Mouse (Mus musculus) gastrocnemius, postnatal 4 days (tissue): Measurements from ENCODE around the gene Cdr2l. TPM values are rescaled to one million over a fixed set of nuclear protein-coding genes. Genes with fewer than 3 reads are reported as not detected.

ENCODE experiments used
- DNase-seq, 2 experiments: peaks; one replicate each; pipeline ENCODE4 v3.0.0; 2021 to 2022; ENCODE audit warnings: low spot score in 2 of 2, mixed read lengths in 2 of 2
- long read RNA-seq, 2 experiments: library from polyadenylated mRNA; stranded (forward); transcript quantifications; one replicate each; pipeline ENCODE4 v2.0.0; 2021
- total RNA-seq, 2 experiments: library from RNA; stranded (reverse); gene quantifications; 2 replicates each; pipeline ENCODE4 v1.2.3; 2021

The Cdr2l gene
- total RNA-seq: 10 to 100 TPM; 19.4 to 22.2 TPM
- long read RNA-seq, experiment 1, transcript Cdr2l-201 (5 exons, 3,700 nt): major isoform, 18 of 30 reads
- long read RNA-seq, experiment 1, partial matches to known transcripts: 7 of 30 reads
- long read RNA-seq, experiment 1, other reads (novel, unspliced or antisense): 5 of 30 reads
- long read RNA-seq, experiment 2, transcript Cdr2l-201 (5 exons, 3,700 nt): major isoform, 38 of 47 reads
- long read RNA-seq, experiment 2, partial matches to known transcripts: 4 of 47 reads
- long read RNA-seq, experiment 2, other reads (novel, unspliced or antisense): 5 of 47 reads

DNA sequence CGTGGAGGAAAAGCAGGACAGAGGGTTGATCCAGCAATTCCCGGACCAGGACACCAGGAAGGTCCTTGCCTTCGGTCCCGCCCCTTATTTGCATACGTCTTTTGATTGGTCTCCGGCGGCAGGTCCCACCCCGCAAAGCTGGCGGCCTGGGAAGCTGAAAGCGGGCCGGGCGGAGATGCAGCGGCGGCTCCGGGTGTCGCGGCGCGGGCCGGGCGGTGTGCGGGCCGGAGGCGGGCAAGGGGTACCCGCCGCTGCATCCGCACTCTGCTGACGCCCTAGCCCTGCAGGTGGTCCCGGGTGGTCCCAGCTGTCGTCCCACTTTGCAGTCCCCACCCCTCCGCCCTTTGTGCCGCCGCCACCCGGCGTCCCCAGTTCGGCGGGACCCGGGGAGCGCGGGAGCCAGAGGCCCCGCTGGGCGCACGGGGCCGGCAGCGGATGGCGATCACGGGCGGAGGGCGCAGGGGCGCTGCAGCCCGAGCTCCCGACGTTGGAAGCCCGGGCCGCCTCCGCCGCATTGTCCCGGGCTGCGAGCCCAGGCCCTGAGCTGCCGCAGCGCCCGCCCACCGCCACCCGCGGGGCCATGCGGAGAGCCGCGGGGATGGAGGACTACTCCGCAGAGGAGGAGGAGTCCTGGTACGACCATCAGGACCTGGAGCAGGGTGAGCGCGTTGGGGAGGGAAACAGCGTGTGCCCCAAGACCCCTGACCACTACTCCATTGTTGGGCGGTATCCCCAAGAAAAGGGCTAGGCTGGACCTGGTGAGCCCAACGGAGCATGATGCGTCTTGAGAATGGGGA lies at the start of gene Cdr2l:
Gene Cdr2l (plus strand): TSS at position 174 of the 797 bp plus-strand sequence.
- DNase-seq: peak; percentile 83 to 91

- DNase-seq: no peak
Observed at GRCm38 (mm10) chr11:115334531-115334930, 47.2 kb upstream of the Cdr2l start, which contains the start of gene Otop3. Otop3 (plus strand) TSS chr11:115334731.

DNA sequence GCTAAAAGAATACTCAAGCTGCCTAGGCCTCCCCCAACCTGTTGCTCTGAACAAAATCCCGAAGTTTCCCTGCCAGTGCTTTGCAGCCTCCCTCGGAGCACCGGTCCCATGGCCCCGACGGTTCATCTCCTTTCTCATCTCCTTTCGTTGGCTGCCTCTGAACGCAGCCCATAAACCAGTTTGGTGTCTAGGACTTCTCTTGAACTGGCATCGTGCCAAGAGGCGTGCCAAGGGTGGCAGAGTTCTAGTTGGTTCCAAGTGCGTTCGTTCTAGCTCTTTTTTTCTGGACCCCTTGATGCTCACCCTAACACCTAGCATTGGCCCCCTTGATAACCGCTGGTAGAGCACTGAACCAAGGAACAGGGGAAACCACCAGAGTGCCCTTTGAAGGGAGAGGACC lies 46.5 kb upstream of the Cdr2l start:
- DNase-seq: no peak

DNA sequence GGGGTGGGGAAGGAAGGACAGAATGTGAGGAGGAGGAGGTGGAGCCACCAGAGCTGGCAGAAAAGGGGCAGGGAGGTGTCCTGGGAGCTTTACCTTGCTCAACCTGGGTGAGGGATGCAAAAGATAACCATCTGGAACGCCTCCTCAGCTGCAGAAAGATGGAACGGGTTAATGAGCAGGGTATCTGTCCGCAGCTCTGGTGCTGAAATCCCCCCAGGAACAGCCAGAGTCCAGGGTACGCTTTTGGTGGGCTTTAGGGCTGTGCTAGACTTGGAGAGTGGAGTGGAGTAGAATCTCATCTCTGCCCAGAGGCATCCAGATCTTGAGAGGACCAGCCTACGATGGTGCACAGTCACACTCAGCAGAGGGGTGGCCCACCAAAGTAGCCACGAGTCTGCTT lies 45.6 kb upstream of the Cdr2l start:
- DNase-seq: no peak

DNA sequence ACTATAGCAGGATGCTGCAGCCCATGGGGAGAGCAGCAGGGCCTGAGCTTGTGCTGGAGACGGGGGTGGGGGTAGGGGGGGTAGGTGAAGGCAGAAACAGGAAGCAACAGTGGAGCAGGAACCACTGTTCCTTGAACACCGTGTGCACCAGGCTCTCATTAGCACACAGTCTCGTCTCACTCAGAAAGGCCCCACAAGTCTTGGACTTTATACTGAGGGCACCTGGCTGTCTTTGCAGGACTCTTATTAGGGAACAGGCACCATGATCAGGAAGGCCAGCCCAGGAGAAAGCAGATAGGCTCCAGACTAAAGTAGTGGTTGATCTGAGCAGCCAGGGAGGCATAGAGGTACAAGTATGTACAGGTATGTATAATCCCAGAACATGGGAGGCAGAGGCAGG lies 44.4 kb upstream of the Cdr2l start:
- DNase-seq: no peak

GRCm38 (mm10) chr11:115337826-115338225 lies 43.9 kb upstream of the Cdr2l start:
- no peak for DNase-seq

DNA sequence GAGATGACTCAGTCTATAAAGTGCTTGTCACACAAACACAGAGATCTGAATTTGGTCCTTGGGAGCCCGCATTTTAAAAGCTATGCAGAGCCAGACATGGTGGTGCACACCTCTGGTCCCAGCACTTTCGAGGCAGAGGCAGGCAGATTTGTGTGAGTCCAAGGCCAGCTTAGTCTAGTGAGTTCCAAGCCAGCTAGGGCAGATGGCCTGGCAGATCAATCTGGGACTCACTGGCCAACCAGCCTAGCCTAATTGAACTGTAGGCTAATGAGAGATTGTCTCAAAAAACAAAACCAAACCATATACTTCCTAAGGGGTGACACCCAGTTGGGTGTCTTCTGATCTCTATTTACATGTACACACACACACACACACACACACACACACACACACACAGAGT lies 40.5 kb upstream of the Cdr2l start:
- DNase-seq: no peak

DNA sequence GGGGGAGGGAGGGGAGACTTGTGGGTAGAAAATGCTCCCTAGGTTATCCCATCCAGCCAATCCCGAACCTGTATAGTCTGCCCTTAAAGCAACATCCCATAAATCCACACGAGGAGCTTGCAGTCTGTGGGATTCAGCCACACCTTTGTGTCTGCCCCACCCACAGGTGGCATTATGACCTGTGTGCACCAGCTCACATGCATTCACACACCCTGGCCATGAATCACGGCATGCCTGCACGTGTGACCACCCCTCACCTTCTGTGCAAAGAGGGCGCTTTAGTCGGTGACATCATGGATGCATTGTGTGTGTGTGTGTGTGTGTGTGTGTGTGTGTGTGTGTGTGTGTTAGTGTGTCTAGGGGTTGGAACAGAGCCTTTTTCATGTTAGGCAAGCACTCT lies 39.9 kb upstream of the Cdr2l start:
- no peak for DNase-seq

GRCm38 (mm10) chr11:115344967-115345366 lies 36.7 kb upstream of the Cdr2l start:
- DNase-seq: no peak

DNA sequence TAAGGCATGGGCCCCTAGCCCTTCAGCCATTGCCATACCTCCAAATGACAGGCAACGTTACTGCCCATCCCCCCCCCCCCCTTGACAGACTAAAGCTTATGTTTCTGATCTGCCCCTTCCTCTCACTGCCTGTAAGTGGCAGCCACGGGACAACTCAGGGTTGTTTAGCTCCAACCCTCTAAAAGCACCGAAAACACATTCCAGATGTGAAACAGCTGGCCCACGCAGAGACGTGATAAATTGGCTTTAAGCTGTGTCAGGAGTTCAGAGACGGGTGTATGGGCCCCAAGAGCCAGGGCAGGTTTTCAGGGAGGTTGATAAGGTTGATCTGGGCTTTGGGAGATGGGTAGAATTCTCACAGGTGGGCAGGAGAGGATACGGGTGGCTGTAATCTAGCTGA lies 36.2 kb upstream of the Cdr2l start:
- no peak for DNase-seq

DNA sequence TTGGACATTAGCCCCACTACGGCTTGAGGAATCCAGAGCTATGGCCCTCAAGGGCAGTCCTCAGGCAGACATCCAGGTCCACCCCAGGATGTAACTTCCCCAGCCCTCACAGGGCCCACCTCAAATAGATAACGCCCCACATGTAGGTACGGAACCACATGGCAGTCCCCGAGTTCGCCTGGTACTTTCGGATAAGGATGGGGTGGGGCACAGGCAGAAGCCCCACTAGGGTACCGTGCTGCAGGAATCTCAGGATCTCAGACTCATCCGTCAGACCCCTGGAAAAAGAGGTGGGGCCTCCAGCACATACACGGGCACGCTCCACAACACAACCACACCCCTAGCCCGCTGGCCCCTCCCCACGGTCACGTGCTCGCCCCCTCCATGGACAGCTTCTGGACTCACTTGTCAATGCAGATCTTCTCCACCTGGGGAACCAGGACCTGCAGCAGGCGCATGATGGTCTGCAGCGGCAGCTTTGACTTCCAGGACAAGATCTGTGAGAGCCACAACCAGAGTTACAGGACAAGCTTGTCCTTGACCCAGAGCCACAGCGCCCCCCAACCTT lies 33.0 kb upstream of the Cdr2l start:
- no peak for DNase-seq

DNA sequence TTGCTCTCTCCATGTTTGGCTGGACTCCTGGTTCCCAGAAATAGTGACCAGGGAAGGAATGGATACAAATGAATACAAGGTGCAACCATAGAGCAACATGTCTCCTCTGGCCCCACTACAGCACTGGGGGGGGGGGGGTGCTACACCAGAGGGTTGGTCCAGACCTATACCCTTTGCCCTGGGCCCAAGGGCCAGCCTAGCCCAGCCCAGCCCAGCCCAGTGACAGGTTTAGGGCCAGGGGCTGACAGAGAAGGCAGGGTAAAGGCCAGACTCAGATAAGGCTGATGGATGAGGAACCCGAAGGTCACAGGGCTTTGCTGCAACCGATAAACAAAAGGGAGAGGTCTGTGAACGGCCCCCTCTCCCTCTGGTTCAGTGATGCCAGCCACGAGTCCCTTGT lies 31.7 kb upstream of the Cdr2l start:
- DNase-seq: no peak

GRCm38 (mm10) chr11:115353375-115353774 lies 28.3 kb upstream of the Cdr2l start:
- DNase-seq: no peak

DNA sequence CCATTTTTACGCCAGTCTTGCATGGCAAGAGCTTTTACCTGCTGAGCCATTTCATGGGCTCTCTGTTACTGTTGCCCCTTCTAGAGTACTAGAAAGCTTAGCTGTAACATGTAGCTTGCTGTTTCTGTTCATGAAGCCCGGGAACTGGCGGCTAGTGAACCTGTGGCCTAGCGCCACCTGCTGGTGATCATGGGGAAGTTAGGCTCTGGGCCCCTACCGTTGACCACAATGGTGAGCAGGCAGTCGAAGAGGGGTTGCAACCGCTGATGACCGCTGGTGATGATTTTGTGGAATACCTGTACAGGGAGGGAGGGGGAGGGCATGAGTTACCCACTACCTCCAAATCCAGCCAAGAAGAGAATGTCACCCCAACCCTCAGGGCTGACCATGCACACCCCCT lies 27.5 kb upstream of the Cdr2l start:
- DNase-seq: peak; percentile 51 to 66

DNA sequence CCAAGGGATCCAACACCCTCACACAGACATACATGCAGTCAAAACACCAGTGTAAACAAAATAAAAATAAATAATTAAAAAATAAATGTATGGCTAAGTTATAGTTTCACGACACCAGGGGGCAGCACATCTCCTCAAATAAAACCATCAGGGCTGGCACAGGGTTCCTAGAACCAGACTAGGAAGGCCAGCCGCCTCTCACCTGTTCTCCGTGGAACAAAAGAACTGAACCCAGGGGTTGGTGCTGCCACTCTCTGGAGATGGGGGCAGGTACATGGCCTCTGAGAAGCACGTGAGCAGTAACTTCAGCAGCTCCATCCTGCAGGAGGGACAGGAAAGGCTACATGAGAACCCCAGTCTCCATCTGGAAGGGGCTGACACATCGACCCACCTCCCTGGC lies 23.2 kb upstream of the Cdr2l start:
- DNase-seq: peak in 1 of 2 experiments; percentile 72

DNA sequence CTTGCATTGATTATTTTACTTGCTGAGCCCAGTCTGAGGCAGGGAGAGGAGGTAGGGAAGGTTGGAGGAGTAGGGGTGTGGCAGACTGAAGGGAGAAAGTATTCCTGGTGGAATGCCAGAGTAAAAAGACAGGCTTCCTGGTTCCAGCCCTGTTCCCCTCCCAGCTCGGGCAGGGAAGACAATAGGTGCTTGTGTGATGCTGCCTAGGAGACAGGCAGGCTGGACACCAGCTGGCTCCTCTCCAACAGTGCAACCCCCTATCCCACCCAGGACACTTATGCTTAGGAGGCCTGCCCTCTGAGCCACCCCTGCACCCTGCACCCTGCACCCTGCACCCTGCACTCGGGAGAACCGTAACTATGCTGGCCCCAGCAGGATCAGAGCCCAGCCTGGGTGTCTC lies 22.4 kb upstream of the Cdr2l start:
- no peak for DNase-seq

- DNase-seq: no peak
Observed at GRCm38 (mm10) chr11:115359726-115360125, 22.0 kb upstream of the Cdr2l start.

DNA sequence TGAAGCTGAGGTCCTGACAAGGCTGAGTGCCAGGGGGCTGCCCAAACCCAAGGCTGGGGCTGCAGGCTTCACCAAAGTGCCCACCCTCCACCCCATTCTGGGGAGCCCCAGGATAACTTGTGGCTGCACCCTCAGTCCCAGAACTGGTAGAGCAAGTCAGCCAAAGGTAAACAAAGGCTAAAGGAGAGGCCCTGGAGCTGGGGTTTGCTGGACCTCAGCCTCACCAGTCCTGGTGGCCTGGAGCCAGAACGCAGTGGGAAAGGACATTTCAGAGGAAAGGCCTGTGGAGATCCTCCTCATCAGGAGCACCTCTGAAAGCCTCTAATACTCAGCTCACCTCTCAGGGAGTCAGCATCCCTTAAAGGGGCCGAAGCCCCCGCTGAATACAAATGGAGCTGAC lies 17.6 kb upstream of the Cdr2l start:
- DNase-seq: no peak

DNA sequence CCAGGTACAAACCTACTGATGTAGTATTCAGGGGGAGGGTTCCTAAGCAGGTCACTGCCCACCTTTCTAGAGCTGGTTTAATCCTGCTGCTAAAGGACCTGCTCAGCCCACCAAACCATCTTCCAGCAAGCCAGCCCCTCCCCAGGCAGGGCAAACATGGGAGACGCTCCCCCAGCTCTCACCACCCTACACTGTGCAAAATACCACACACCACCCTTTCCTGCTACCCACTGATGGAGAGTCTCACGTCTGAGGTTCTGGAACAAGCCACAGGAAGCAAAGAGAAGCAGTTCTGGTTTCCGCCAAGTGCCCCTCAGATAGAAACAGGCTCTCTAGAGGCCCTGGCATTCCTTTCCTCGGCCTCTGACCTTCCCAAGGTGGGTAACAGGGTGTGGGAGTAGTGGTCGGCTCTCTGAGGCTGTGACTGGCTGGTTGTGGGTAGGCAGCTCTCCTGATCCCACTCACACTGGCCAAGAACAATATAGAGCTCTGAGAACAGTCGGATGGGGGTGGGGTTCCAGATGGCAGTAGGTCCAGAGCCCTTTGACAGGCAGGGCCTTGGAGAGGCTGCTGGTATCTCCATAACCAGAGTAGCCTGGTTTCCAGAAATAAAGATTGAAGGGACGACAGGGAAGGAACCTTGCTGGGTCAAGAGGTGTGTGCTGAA lies 15.5 kb upstream of the Cdr2l start:
- DNase-seq: no peak

GRCm38 (mm10) chr11:115366706-115367394 lies 14.9 kb upstream of the Cdr2l start:
- no peak for DNase-seq

DNA sequence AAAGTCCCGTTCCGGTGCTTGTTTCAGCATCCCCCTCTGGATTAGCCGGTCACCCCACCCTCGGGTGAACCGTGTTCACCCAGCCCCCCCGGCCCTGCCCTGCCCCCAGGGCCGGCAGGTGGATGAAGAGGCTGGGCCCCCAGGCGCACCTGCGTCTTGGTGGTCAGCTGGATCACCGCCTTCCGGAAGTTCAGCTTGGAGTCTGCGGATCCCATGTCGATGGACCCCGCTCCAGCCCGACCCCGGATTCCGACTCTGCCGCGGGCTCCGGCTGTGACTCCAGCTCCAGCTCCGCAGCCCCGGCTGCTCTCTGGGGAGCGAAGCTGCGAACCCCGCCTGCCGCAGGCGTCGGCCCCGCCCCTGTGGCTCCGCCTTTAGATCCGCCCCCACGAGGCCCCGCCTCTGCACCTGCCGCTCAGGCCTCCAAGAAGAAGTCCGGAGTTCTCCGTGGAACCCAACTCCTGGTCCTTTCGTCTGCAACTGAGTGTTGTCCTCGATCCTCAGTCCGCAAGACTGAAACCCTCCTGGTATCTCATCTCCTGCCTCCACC lies 14.2 kb upstream of the Cdr2l start, which contains the start of gene Hid1:
Gene Hid1 (minus strand): TSS at position 362 of the 550 bp plus-strand sequence.
- peak in 1 of 2 experiments; percentile 67 for DNase-seq
